Mouse (Mus musculus) CH12.LX (cell line): ENCODE data around the gene Gna11. TPM values are rescaled to one million over a fixed set of nuclear protein-coding genes. Genes with fewer than 3 reads are reported as not detected.

Experiments
- DNase-seq: peaks from one replicate; pipeline ENCODE4 v3.0.0-alpha.2; 2013; ENCODE audit errors: extremely low read depth
- H3K27ac ChIP-seq: 2 replicates; pipeline ENCODE4 v1.5.1; 2012; ENCODE audit warnings: low read depth, mild to moderate bottlenecking, control low read depth, moderate library complexity; ENCODE audit not compliant: insufficient read depth
- H3K27me3 ChIP-seq: replicated peaks from 2 replicates; pipeline ENCODE3; 2012; ENCODE audit warnings: inconsistent platforms
- H3K36me3 ChIP-seq, 2 experiments: replicated peaks in 1 of 2; 2 replicates each; pipeline versions ENCODE3 to v1.6.1; 2012; ENCODE audit warnings: inconsistent platforms in 1 of 2, low read length in 1 of 2, mild to moderate bottlenecking in 1 of 2, mixed read lengths in 1 of 2, moderate library complexity in 1 of 2; ENCODE audit not compliant: control insufficient read depth in 1 of 2, insufficient read depth in 1 of 2
- H3K4me1 ChIP-seq, 2 experiments: 2 replicates each; pipeline ENCODE4 v1.6.1; 2012; ENCODE audit warnings: inconsistent platforms in 1 of 2, moderate library complexity in 1 of 2; ENCODE audit not compliant: insufficient read depth in 2 of 2, control insufficient read depth in 1 of 2
- H3K4me2 ChIP-seq: 2 replicates; pipeline ENCODE4 v1.6.1; 2012; ENCODE audit warnings: low read depth, mild to moderate bottlenecking, control low read depth; ENCODE audit not compliant: poor library complexity, insufficient read depth, severe bottlenecking
- H3K4me3 ChIP-seq, 3 experiments: fragments of 150-350 bp in 1 of 3; sonication (generic) in 1 of 3; replicated peaks in 1 of 3; 2 replicates each; pipeline versions ENCODE3 to v1.5.1; 2011 to 2012; ENCODE audit warnings: low read depth in 2 of 3, low read length in 2 of 3, mild to moderate bottlenecking in 2 of 3, moderate library complexity in 2 of 3, control low read depth in 1 of 3, improper control_type of control experiment in 1 of 3, inconsistent platforms in 1 of 3, mixed read lengths in 1 of 3; ENCODE audit not compliant: poor library complexity in 1 of 3
- H3K79me2 ChIP-seq: replicated peaks from 2 replicates; pipeline ENCODE4 v1.6.1; 2012; ENCODE audit warnings: mild to moderate bottlenecking, moderate library complexity; ENCODE audit not compliant: control insufficient read depth, poor library complexity, insufficient read depth, severe bottlenecking; ENCODE audit errors: extremely low read depth
- H3K9ac ChIP-seq: 2 replicates; pipeline ENCODE4 v1.6.1; 2012; ENCODE audit warnings: low read depth, mild to moderate bottlenecking, control low read depth, moderate library complexity; ENCODE audit not compliant: insufficient read depth
- H3K9me3 ChIP-seq: replicated peaks from 2 replicates; pipeline ENCODE3; 2012; ENCODE audit warnings: low read length, inconsistent platforms, mixed read lengths
- BHLHE40 ChIP-seq: IDR thresholded peaks from 2 replicates; pipeline ENCODE4 v1.6.1; 2011; ENCODE audit warnings: mild to moderate bottlenecking, low read depth, low read length, improper control_type of control experiment
- CHD2 ChIP-seq: IDR thresholded peaks from 2 replicates; pipeline ENCODE4 v1.6.1; 2011; ENCODE audit warnings: low read length, improper control_type of control experiment
- ELF1 ChIP-seq: IDR thresholded peaks from 2 replicates; pipeline ENCODE4 v1.6.1; 2014; ENCODE audit warnings: low read depth, mild to moderate bottlenecking, inconsistent platforms, low read length, improper control_type of control experiment
- HCFC1 ChIP-seq: IDR thresholded peaks from 2 replicates; pipeline ENCODE4 v1.6.1; 2012; ENCODE audit warnings: low read depth, mild to moderate bottlenecking, inconsistent platforms, low read length, improper control_type of control experiment
- IRF4 ChIP-seq: IDR thresholded peaks from 2 replicates; pipeline ENCODE4 v1.6.1; 2014; ENCODE audit warnings: low read depth, mild to moderate bottlenecking, inconsistent platforms, low read length, improper control_type of control experiment
- JUND ChIP-seq: conservative IDR thresholded peaks from 2 replicates; pipeline ENCODE4 v1.6.1; 2011; ENCODE audit warnings: low read depth, low read length, improper control_type of control experiment
- KAT2A ChIP-seq: IDR thresholded peaks from 2 replicates; pipeline ENCODE4 v1.6.1; 2012; ENCODE audit warnings: low read length, improper control_type of control experiment, inconsistent platforms; ENCODE audit not compliant: insufficient replicate concordance
- MAFK ChIP-seq: IDR thresholded peaks from 2 replicates; pipeline ENCODE4 v1.6.1; 2011; ENCODE audit warnings: low read length, improper control_type of control experiment; ENCODE audit not compliant: insufficient replicate concordance
- MAX ChIP-seq: IDR thresholded peaks from 2 replicates; pipeline ENCODE4 v1.6.1; 2011; ENCODE audit warnings: low read length, improper control_type of control experiment
- MAZ ChIP-seq: IDR thresholded peaks from 2 replicates; pipeline ENCODE4 v1.6.1; 2012; ENCODE audit warnings: low read depth, mild to moderate bottlenecking, inconsistent platforms, low read length, improper control_type of control experiment, moderate library complexity
- MEF2A ChIP-seq: IDR thresholded peaks from 2 replicates; pipeline ENCODE4 v1.6.1; 2014; ENCODE audit warnings: low read depth, mild to moderate bottlenecking, inconsistent platforms, low read length, improper control_type of control experiment, borderline replicate concordance
- MXI1 ChIP-seq: IDR thresholded peaks from 2 replicates; pipeline ENCODE4 v1.6.1; 2011; ENCODE audit warnings: mild to moderate bottlenecking, low read depth, low read length, improper control_type of control experiment
- NRF1 ChIP-seq: IDR thresholded peaks from 2 replicates; pipeline ENCODE4 v1.6.1; 2014; ENCODE audit warnings: low read depth, mild to moderate bottlenecking, inconsistent platforms, low read length, improper control_type of control experiment, moderate library complexity
- POLR2AphosphoS2 ChIP-seq: IDR thresholded peaks from 2 replicates; pipeline ENCODE4 v1.6.1; 2011; ENCODE audit warnings: low read depth, low read length, improper control_type of control experiment
- RAD21 ChIP-seq: IDR thresholded peaks from 2 replicates; pipeline ENCODE4 v1.6.1; 2011; ENCODE audit warnings: low read depth, mild to moderate bottlenecking, low read length, improper control_type of control experiment, moderate library complexity
- ZKSCAN1 ChIP-seq: IDR thresholded peaks from 2 replicates; pipeline ENCODE4 v1.6.1; 2012; ENCODE audit warnings: low read depth, inconsistent platforms, low read length, improper control_type of control experiment, borderline replicate concordance
- ZMIZ1 ChIP-seq: IDR thresholded peaks from 2 replicates; pipeline ENCODE4 v1.6.1; 2012; ENCODE audit warnings: low read depth, mild to moderate bottlenecking, inconsistent platforms, low read length, improper control_type of control experiment
- ZNF384 ChIP-seq: IDR thresholded peaks from 2 replicates; pipeline ENCODE4 v1.6.1; 2012; ENCODE audit warnings: low read depth, low read length, improper control_type of control experiment, inconsistent platforms
- dilution Hi-C: fragments of 300-500 bp; cut with MboI; formaldehyde crosslinking; loops from 2 replicates; pipeline ENCODE4 v1.14.3; 2020; ENCODE audit warnings: low sequenced_read_pairs; ENCODE audit not compliant: extremely low pct_unique_long_range_greater_than_20kb, extremely low pct_ligation_motif_present
- in situ Hi-C: fragments of 300-500 bp; cut with MboI; formaldehyde crosslinking; loops from 3 replicates; pipeline ENCODE4 v1.14.3; 2019; ENCODE audit warnings: low sequenced_read_pairs, low pct_ligation_motif_present, low pct_unique_long_range_greater_than_20kb, mixed read lengths
- polyA plus RNA-seq: library from polyadenylated mRNA; unstranded; fragments of >175 nt; gene quantifications from 2 replicates; pipeline ENCODE4 v1.2.1, GENCODE M21; 2012; ENCODE audit warnings: low read depth; ENCODE audit not compliant: insufficient read length
- total RNA-seq, 2 experiments: library from RNA; depleted of rRNA; stranded (reverse); fragments of 300-350 nt in 1 of 2; fragments of >200 nt in 1 of 2; gene quantifications; 2 replicates each; pipeline ENCODE4 v1.2.3; 2012 to 2014

The Gna11 gene
- total and polyA plus RNA-seq, 3 experiments = 4.3 to 8.7 (median 7.2) TPM

- dilution Hi-C loops (no loop called here), in situ Hi-C loops (no loop called here)
- H3K4me1 ChIP-seq = peaks cover 2 to 9% of the 10 kb centered on the region in 2 experiments; a peak in 2 of 4 replicates
- H3K79me2 ChIP-seq = no peaks in the 10 kb centered on the region
- no peak overlapping the region for H3K27ac ChIP-seq
- TF ChIP-seq MEF2A (no peak), KAT2A (no peak)
- H3K4me2 ChIP-seq = peak overlapping the region; percentile 87
- H3K27me3 ChIP-seq = peaks cover 97% of the 10 kb centered on the region
- H3K36me3 ChIP-seq = no peaks in the 10 kb centered on the region
- DNase-seq = no peak
- H3K9me3 ChIP-seq = peaks cover 7% of the 10 kb centered on the region
- H3K4me3 ChIP-seq = no peak overlapping the region
- no peak overlapping the region for H3K9ac ChIP-seq
These were observed 27.2 kb upstream of the Gna11 start for GRCm38 (mm10) chr10:81572133-81572671.

GRCm38 (mm10) chr10:81571501-81571876, 26.5 kb upstream of the Gna11 start:
- peaks cover 2 to 9% of the 10 kb centered on the region in 2 experiments; a peak in 2 of 4 replicates for H3K4me1 ChIP-seq
- H3K36me3 ChIP-seq = no peaks in the 10 kb centered on the region
- peak overlapping the region; percentile 49 for H3K9ac ChIP-seq
- H3K79me2 ChIP-seq = no peaks in the 10 kb centered on the region
- no peak overlapping the region for H3K27ac ChIP-seq
- peaks cover 97% of the 10 kb centered on the region for H3K27me3 ChIP-seq
- dilution Hi-C loops = no loop called here
- peaks cover 7% of the 10 kb centered on the region for H3K9me3 ChIP-seq
- H3K4me3 ChIP-seq = peak overlapping the region; percentile 42 to 61 (median 57)
- DNase-seq = peak; percentile 96
- in situ Hi-C loops = no loop called here
- TF ChIP-seq CHD2 (peak; percentile 79), MXI1 (peak; percentile 6; the same call in 1 of the 2 replicates), ZKSCAN1 (no peak), JUND (0 out of 2 replicates have a peak, but pooled peaks have one; percentile 8), BHLHE40 (peak; percentile 58), RAD21 (no peak), ZMIZ1 (no peak), MAZ (peak; percentile 86)
- H3K4me2 ChIP-seq = peak overlapping the region; percentile 94

GRCm38 (mm10) chr10:81570831-81571500, 26.0 kb upstream of the Gna11 start:
- no peak overlapping the region for H3K27ac ChIP-seq
- peaks cover 97% of the 10 kb centered on the region for H3K27me3 ChIP-seq
- peak overlapping the region; percentile 49 for H3K9ac ChIP-seq
- peak overlapping the region; percentile 94 for H3K4me2 ChIP-seq
- dilution Hi-C loops = no loop called here
- H3K79me2 ChIP-seq = no peaks in the 10 kb centered on the region
- peaks cover 0 to 3% of the 10 kb centered on the region in 2 experiments for H3K36me3 ChIP-seq
- DNase-seq = peak; percentile 72
- TF ChIP-seq NRF1 (0 out of 2 replicates have a peak, but pooled peaks have one; percentile 26), ELF1 (peak; percentile 56; the same call in 1 of the 2 replicates), MAX (0 out of 2 replicates have a peak, but pooled peaks have one; percentile 6), BHLHE40 (peak; percentile 61), HCFC1 (peak; percentile 96), IRF4 (peak; percentile 24; the same call in 1 of the 2 replicates), POLR2AphosphoS2 (no peak), KAT2A (peak; percentile 87; the same call in 1 of the 2 replicates), MAFK (no peak), ZNF384 (peak; percentile 86)
- TF ChIP-seq, all 38 proteins: peak for 8
- H3K9me3 ChIP-seq = peaks cover 7% of the 10 kb centered on the region
- H3K4me3 ChIP-seq = peak overlapping the region; percentile 42 to 61 (median 57)
- in situ Hi-C loops = no loop called here
- peaks cover 2 to 9% of the 10 kb centered on the region in 2 experiments; a peak in 2 of 4 replicates for H3K4me1 ChIP-seq
